Mouse (Mus musculus): ENCODE measurements around the gene Gm4756.

Gm4756 gene

DNA sequence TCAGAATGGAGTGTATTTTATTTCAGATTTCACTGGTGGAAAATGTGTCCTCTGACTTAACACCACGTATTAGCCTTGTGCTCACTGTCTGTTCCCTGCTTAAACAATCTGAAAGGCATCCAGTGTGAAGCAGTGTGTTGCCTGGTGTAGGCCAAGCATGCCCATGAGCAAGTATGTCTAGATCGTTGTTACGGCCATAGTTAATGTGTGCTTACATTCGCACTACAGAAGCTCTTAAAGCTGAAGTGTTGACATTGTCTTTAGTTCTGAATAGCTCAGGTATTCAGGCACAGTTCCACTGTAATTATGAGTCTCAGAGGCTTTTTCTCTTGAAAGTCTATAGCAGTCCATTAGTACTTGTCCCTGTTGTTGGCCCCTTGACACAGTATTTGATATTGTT is 95.1 kb downstream of the Gm4756 start:
- POLR2A ChIA-PET, result interaction anchor here in 2 of 4 experiments (0.6 to 1.2 kb wide), 3 partner anchors 10 to 103 kb away, joined by 3 to 4 read pairs (median 3); no protein-coding TSS in a partner anchor
- CTCF ChIA-PET, result no interaction called here

DNA sequence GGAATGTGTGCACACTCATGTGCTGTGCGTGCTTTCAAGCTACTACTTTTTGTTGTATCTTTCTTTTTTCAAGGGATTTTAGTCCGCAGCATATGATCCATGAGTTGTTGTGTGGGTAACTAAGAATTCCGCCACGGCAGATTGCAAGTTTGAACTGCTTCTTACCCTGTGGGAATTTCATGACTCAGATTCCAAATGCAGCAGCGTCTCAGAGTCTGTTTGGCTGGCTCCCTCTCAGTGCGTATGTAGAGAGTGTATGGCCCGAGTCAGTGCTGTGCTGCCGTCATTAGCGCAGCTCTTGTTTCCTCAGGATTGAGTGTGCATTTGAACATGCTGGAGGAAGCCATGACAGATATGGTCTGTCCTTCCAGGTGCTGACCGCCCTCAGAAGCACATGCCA is 110.9 kb downstream of the Gm4756 start:
- POLR2A ChIA-PET, result interaction anchor here in 2 of 4 experiments (0.8 to 1.1 kb wide), 2 partner anchors 13 to 195 kb away, joined by 3 read pairs; no protein-coding TSS in a partner anchor
- CTCF ChIA-PET, result interaction anchor here in 1 of 4 experiments (0.7 kb wide), 1 partner anchor 117 kb away, joined by 3 read pairs; no protein-coding TSS in a partner anchor

DNA sequence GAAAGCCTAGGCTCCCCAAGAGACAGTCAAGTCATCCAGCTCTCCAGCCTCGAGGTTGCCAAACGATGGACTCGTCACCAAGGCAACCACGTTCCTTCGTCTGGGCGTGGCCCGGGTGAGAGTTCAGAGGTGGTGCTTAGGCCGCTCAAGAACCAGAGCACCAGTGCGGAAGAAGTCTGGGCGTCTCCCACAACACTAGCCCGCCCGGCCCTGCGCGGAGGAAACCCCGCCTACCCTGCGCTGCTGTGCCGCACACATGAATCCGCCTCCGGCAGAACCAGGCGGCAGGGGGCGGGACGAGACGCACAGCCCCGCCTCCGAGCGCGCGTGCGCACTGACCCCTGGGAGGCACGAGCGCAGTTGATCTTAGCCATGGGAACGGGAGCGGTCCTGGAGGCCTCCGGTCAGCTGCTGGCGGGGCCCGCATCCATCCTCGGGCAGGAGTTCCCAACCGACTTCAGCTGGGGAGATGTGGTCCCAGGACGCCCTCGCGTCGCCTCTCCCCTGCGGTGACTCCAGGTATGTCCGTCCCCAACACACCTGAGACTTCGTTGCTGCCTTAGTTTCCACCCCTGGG is 113.4 kb downstream of the Gm4756 start, which contains the start of gene Pcnx4:
Pcnx4 (plus strand) TSS at position 363 of the 577 bp plus-strand sequence.
- CTCF ChIA-PET, result interaction anchor here in 2 of 4 experiments (0.6 to 1.4 kb wide), 3 partner anchors 16 to 287 kb away, joined by 3 to 4 read pairs (median 3); no protein-coding TSS in a partner anchor
- POLR2A ChIA-PET, result interaction anchor here in 2 of 4 experiments (0.8 to 0.9 kb wide), 3 partner anchors 15 to 114 kb away, joined by 3 to 8 read pairs (median 4); no protein-coding TSS in a partner anchor

DNA sequence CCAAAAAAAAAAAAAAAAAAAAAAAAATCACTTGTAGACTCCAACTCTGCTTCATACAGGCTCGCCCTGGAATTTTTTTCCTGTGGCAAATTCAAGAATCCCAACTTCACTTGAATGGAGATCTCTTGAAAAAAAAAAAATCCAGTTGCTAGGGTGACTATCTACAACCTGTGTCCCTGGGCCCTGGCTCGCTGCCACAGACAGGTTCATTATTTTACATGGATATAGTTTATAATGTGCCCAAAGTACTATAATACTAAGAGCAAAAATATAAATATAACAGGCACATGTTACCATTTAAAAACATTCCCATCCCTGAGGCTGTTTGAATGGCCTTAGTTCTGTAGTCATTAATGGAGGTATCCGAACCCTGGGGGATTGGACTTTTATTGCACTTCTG is 113.9 kb downstream of the Gm4756 start:
- CTCF ChIA-PET, result interaction anchor here in 2 of 4 experiments (0.6 to 1.4 kb wide), 3 partner anchors 15 to 287 kb away, joined by 3 to 4 read pairs (median 3); no protein-coding TSS in a partner anchor

DNA sequence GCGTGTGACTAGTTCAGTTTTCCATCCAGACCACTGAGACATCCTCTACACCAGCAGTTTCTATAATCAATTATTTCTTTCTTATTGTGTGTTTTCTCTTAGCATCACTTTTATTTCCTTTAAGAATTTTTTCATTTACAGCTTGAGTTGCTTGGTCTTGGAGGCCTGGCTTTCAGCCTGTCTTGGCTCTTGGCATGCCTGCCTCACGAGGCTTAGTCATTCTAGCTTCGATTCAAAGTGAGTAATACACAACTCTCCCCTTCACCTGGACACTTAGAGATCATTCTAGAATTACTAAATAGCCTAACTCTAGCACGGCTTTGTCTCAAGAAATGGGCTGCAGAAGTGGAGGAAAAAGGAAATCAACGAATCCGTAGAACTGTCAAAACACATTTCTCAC is 115.5 kb downstream of the Gm4756 start:
- CTCF ChIA-PET, result no interaction called here
- POLR2A ChIA-PET, result interaction anchor here in 1 of 4 experiments (1.6 kb wide), 1 partner anchor 11 kb away, joined by 3 read pairs; no protein-coding TSS in a partner anchor

More for the DNA sequence above, 113.9 kb downstream of the Gm4756 start:
- POLR2A ChIA-PET, result interaction anchor here in 2 of 4 experiments (0.8 to 0.9 kb wide), 3 partner anchors 15 to 115 kb away, joined by 3 to 8 read pairs (median 4); no protein-coding TSS in a partner anchor

DNA sequence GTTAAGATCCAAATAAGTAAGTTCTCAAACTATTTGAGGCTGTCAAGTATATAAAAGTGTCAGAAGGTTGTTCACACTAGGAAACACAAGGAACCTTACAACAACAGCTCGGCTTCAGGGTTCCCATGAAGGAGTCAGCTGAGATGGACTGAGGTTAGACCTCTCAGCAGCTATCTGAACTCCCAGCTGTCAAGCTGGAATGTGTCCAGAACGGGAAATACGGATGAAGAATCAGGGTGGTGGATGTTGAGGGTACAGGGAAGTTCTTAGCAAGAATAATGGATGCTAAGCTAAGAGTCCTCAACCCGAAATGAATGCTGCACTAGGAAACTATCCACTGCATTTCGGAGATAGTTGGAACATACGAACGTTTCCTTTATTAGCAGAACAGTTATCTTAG is 117.2 kb downstream of the Gm4756 start:
- POLR2A ChIA-PET, result interaction anchor here in 1 of 4 experiments (0.9 kb wide), 1 partner anchor 156 kb away, joined by 3 read pairs; no protein-coding TSS in a partner anchor
- CTCF ChIA-PET, result interaction anchor here in 2 of 4 experiments (0.5 to 0.7 kb wide), 2 partner anchors 129 to 502 kb away, joined by 3 to 5 read pairs; no protein-coding TSS in a partner anchor

All from embryonic stem cell, embryonic (primary cell).